9 mouse cellular contexts compared by ENCODE assay signal in the genomic region with DNA sequence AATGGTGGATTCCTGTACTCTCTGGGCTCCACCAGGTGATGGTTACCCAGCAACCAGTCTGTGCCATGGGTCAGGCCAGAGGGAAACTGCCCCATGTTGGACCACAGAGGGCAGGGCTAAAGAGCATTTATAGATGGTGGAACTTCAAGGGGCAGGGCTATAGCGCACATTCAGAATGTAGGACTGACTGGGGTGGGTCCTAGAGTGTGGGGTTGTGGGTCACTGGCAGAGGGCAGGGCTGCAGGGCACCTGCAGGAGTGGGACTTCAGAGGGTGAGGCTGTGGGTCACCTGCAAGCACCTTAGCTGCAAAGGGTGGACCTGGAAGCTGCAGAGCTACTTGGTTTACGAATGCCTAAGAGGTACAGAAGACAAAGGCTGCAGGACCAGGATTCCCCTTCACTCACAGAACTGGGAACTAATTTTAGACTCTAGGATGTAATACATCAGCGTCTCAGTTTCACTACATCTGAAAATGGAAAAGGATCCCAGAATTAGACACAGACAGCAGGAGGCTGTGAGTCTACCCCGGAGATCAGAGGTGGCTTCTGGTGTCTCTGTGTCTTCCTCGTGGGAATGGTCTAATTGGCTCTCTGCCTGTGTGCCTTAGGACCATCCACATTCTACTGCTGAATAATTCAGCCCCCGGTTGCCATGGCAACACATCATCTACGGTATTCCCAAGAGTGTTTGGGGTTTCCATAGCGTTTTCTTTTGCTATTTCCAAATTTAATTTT.
A peak's percentile ranks its signal among the peaks of the same experiment; 100 is the strongest.
DNase-seq lines count a peak whose midpoint lies in the region; ATAC-seq lines count a peak whose summit lies in the region.
"Had no signal": no experiment of that assay in that cellular context is flagged by ENCODE, and none has a peak within 500 bp of the region (broad histone marks: within the 10 kb centered on the region; RNA-seq: fewer than 3 reads in every experiment).

No protein-coding gene starts in this region.

- no peak overlapping the region for H3K27ac ChIP-seq in embryonic facial prominence, embryonic 11.5 days (replicated peaks; ENCODE audit: low read depth, low read length)
- H3K27ac ChIP-seq: limb, embryonic 12.5 days had no signal

- H3K4me2 ChIP-seq in embryonic facial prominence, embryonic 11.5 days (ENCODE audit: low read depth, low read length): no peak overlapping the region
- H3K4me2 ChIP-seq: limb, embryonic 12.5 days had no signal

- H3K36me3 ChIP-seq in embryonic facial prominence, embryonic 11.5 days (replicated peaks; ENCODE audit: control insufficient read depth, insufficient read depth, low read depth, low read length): no peaks in the 10 kb centered on the region
- H3K36me3 ChIP-seq: limb, embryonic 12.5 days had no signal

- H3K27me3 ChIP-seq in embryonic facial prominence, embryonic 11.5 days (ENCODE audit: control insufficient read depth, insufficient read depth, low read length): no peaks in the 10 kb centered on the region
- H3K27me3 ChIP-seq: limb, embryonic 12.5 days had no signal

- H3K4me1 ChIP-seq in embryonic facial prominence, embryonic 11.5 days (ENCODE audit: control insufficient read depth, insufficient read depth, low read length): no peaks in the 10 kb centered on the region
- H3K4me1 ChIP-seq: limb, embryonic 12.5 days had no signal

- 0 out of 2 replicates have a peak, but pooled peaks have one; percentile 51 for ATAC-seq in embryonic facial prominence, embryonic 11.5 days (replicated peaks; ENCODE audit: insufficient number of reproducible peaks, low FRiP score, low TSS enrichment, low read depth)
- no peak for ATAC-seq in erythroid progenitor cell, adult 5-6 weeks (replicated peaks; ENCODE audit: low FRiP score, poor library complexity, severe bottlenecking)

- intact Hi-C loops in left cerebral cortex, postnatal 4 days (cut with DNase I): no loop called here
- intact Hi-C loops in gastrocnemius, postnatal 14 days (cut with DNase I; ENCODE audit: low total_unique reads): no loop called here

- DNase-seq in embryonic facial prominence, embryonic 11.5 days (ENCODE audit: low spot score): peak; percentile 44
- DNase-seq in frontal cortex, postnatal 14 days (ENCODE audit: low spot score in 2 of 2): peak; percentile 65 to 71
- peak; percentile 59 for DNase-seq in left cerebral cortex, postnatal 4 days
- DNase-seq in retina, embryonic 14.5 days (ENCODE audit: low spot score): peak; percentile 58
- no peak for DNase-seq in gastrocnemius, postnatal 14 days
- no peak for DNase-seq in adrenal gland, postnatal 25 days
- no peak for DNase-seq in thymus, postnatal 14 days

- WGBS in embryonic facial prominence, embryonic 11.5 days: 62% methylated on average over 8 of the region's 8 CpGs

- no peak overlapping the region for H3K4me3 ChIP-seq in embryonic facial prominence, embryonic 11.5 days (ENCODE audit: low read depth, low read length)
- H3K4me3 ChIP-seq: limb, embryonic 12.5 days had no signal

- H3K9ac ChIP-seq in embryonic facial prominence, embryonic 11.5 days (replicated peaks; ENCODE audit: low read length): no peak overlapping the region
- H3K9ac ChIP-seq: limb, embryonic 12.5 days had no signal

- no peaks in the 10 kb centered on the region for H3K9me3 ChIP-seq in embryonic facial prominence, embryonic 11.5 days (replicated peaks; ENCODE audit: control insufficient read depth, low read length)
- H3K9me3 ChIP-seq: limb, embryonic 12.5 days had no signal

Comparison
In these comparisons a context has a peak if more than half of its experiments do, and no peak if none do; other contexts are left out.
1. DNase-seq: peak in embryonic facial prominence, embryonic 11.5 days (single experiment), frontal cortex, postnatal 14 days (2 of 2), left cerebral cortex, postnatal 4 days (single experiment) and retina, embryonic 14.5 days (single experiment); none in gastrocnemius, postnatal 14 days (single experiment), adrenal gland, postnatal 25 days (single experiment) and thymus, postnatal 14 days (single experiment).